Mouse (Mus musculus) erythroblast, embryonic 14.5 days (primary cell): ENCODE measurements around the gene Nr2f1.

Source experiments
- GATA1 ChIP-seq: IDR thresholded peaks from 2 replicates; pipeline ENCODE4 v1.6.1; 2012; ENCODE audit warnings: low read length, inconsistent platforms, mixed read lengths
- TAL1 ChIP-seq: IDR thresholded peaks from 3 replicates; pipeline ENCODE4 v1.6.1; 2012; ENCODE audit warnings: low read length, inconsistent platforms, mixed read lengths

DNA sequence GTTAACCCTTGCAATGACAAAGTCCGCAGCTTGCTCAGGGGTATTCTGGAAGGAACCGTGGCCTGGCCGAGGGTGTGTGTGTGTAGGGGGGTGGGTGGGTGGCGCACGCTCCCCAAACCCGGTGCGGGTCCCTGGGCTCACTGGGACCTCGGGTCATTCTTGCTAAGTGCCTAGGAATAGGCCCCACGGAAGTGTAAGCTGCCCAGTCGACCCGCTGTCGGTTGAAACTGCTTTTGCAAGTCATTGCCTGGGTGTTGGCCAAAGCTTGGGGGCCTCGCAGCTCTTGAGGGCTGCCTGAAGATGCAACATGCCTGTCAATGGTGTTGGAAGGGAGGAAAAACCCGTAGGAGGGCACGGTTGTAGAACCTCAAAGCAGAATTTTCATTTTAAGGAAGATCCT is 12.6 kb upstream of the Nr2f1 start:
- no peak for TF ChIP-seq GATA1
- no peak for TF ChIP-seq TAL1
